Mouse (Mus musculus) heart, adult 2 months (tissue): Measurements from ENCODE around the gene Ppp1r18.

Source experiments
- CTCF ChIP-seq: fragments of 200-600 bp; IDR thresholded peaks from 2 replicates; pipeline ENCODE4 v1.8.1; 2022; ENCODE audit warnings: antibody characterized with exemption, mild to moderate bottlenecking, moderate library complexity
- EP300 ChIP-seq: fragments of 200-500 bp; IDR thresholded peaks from 2 replicates; pipeline ENCODE4 v1.6.1; 2011; ENCODE audit warnings: low read depth, low read length, control low read depth; ENCODE audit not compliant: insufficient read depth
- POLR2A ChIP-seq: fragments of 200-500 bp; IDR thresholded peaks from 2 replicates; pipeline ENCODE4 v1.6.1; 2011; ENCODE audit warnings: mild to moderate bottlenecking, low read depth, low read length, control low read depth; ENCODE audit not compliant: insufficient read depth

DNA sequence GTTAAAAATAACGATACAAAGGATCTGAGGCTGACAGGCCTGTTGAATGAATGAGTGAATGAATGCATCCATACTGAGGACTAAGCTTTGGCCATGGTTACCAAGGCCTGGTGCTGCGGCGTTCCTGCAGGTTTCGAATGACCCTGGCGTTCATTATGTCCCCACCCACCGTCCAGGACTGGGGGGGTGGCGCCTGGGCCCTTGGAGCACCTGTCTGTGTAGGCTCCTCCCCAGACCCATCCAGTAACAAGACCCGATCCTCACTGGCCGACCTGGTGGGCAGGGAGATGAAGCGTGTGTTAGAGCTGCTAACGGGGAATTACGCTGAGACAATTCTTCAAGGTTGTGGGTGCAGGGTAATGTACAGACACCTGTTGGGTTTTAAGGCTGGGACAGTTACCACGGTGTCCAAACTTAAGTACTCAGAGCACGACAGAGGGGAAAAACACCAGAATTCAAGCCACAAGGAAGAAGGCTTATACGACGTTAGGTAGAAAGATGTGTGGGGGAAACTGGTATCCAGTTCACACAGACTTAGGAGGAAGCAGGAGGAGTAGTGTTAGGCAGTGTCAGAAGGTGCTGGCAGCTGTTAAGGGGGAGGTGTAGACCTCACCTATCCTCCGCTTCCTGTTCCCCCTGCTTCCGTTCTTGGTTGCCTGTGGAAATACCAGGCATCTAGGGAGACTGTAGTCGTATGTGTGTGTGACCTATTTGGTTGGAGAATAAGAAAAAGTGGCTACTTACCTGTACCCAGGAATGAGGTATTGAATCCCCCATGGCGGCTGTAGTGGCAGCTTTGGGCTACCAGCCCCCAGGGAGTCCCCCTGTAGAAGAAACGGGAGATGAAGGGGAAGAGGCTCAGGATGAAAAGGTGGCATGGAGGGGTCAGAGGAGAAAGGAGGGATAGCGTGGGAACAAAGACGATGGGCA, 32.5 kb downstream of the Ppp1r18 start:
- TF ChIP-seq EP300 (no peak), POLR2A (no peak), CTCF (no peak)
